Mouse (Mus musculus) liver, embryonic 12.5 days (tissue): ENCODE results near the gene Mrgpre. TPM values are rescaled to one million over a fixed set of nuclear protein-coding genes. Genes with fewer than 3 reads are reported as not detected.

Experiments
- ATAC-seq: fragments of 200-750 bp; cut with Nextera tagmentation; 2 replicates; pipeline ENCODE4 v1.8.0; 2017; ENCODE audit warnings: moderate number of reproducible peaks, mild to moderate bottlenecking, moderate library complexity
- H3K27ac ChIP-seq: fragments of 300-500 bp; sonication (generic); 2 replicates; pipeline ENCODE4 v1.5.1; 2016; ENCODE audit warnings: mild to moderate bottlenecking
- H3K27me3 ChIP-seq: fragments of 300-500 bp; sonication (generic); replicated peaks from 2 replicates; pipeline ENCODE4 v1.6.1; 2016; ENCODE audit warnings: mild to moderate bottlenecking, moderate library complexity
- H3K36me3 ChIP-seq: fragments of 300-500 bp; sonication (generic); 2 replicates; pipeline ENCODE4 v1.6.1; 2016; ENCODE audit warnings: mild to moderate bottlenecking, moderate library complexity
- H3K4me1 ChIP-seq: fragments of 300-500 bp; sonication (generic); 2 replicates; pipeline ENCODE4 v1.6.1; 2016
- H3K4me2 ChIP-seq: fragments of 300-500 bp; sonication (generic); 2 replicates; pipeline ENCODE4 v1.6.1; 2016; ENCODE audit warnings: mild to moderate bottlenecking, moderate library complexity
- H3K4me3 ChIP-seq: fragments of 300-500 bp; sonication (generic); 2 replicates; pipeline ENCODE4 v1.5.1; 2016; ENCODE audit warnings: mild to moderate bottlenecking, moderate library complexity
- H3K9ac ChIP-seq: fragments of 300-500 bp; sonication (generic); 2 replicates; pipeline ENCODE4 v1.6.1; 2016; ENCODE audit warnings: mild to moderate bottlenecking, moderate library complexity
- H3K9me3 ChIP-seq: fragments of 300-500 bp; sonication (generic); replicated peaks from 2 replicates; pipeline ENCODE4 v1.6.1; 2016; ENCODE audit warnings: mild to moderate bottlenecking, moderate library complexity
- WGBS: fragments of 180-500 bp; shearing (Covaris S2); methylation state at CpG from one replicate; pipeline ENCODE4 v1.1.7; 2016; ENCODE audit not compliant: insufficient replicate concordance; 5-methylcytosine and 5-hydroxymethylcytosine counted together
- polyA plus RNA-seq: library from polyadenylated mRNA; unstranded; fragments of >200 nt; fragmentation: Nextera tagmentation; extraction: Ambion mirVana; gene quantifications from 2 replicates; pipeline ENCODE4 v1.2.1, GENCODE M21; 2016

Gene Mrgpre
- polyA plus RNA-seq, 1 experiment from 2014 or later: 0.20 TPM

- Histone ChIP-seq H3K4me2 (no peak overlapping the region), H3K36me3 (no peaks in the 10 kb centered on the region), H3K27ac (no peak overlapping the region), H3K9ac (no peak overlapping the region), H3K9me3 (no peaks in the 10 kb centered on the region), H3K27me3 (peaks cover 54% of the 10 kb centered on the region), H3K4me1 (peaks cover 20% of the 10 kb centered on the region), H3K4me3 (no peak overlapping the region)
- 30% methylated on average over 4 of the region's 4 CpGs for WGBS
- ATAC-seq: no peak
Measured at GRCm38 (mm10) chr7:143752056-143752455, 32.2 kb downstream of the Mrgpre start.

GRCm38 (mm10) chr7:143751380-143751779 lies 32.9 kb downstream of the Mrgpre start:
- H3K9ac ChIP-seq: no peak overlapping the region
- peaks cover 13% of the 10 kb centered on the region for H3K4me1 ChIP-seq
- no peaks in the 10 kb centered on the region for H3K9me3 ChIP-seq
- H3K36me3 ChIP-seq: no peaks in the 10 kb centered on the region
- H3K4me3 ChIP-seq: no peak overlapping the region
- no peak for ATAC-seq
- peaks cover 49% of the 10 kb centered on the region for H3K27me3 ChIP-seq
- no peak overlapping the region for H3K27ac ChIP-seq
- WGBS: 66% methylated on average over 1 of the region's 1 CpGs
- H3K4me2 ChIP-seq: no peak overlapping the region

- Histone ChIP-seq H3K4me2 (no peak overlapping the region), H3K36me3 (no peaks in the 10 kb centered on the region), H3K27ac (no peak overlapping the region), H3K9me3 (no peaks in the 10 kb centered on the region), H3K4me1 (peaks cover 2% of the 10 kb centered on the region; the same call in 1 of the 2 replicates), H3K9ac (no peak overlapping the region), H3K4me3 (no peak overlapping the region), H3K27me3 (peaks cover 27% of the 10 kb centered on the region)
- WGBS: 39% methylated on average over 3 of the region's 3 CpGs
- ATAC-seq: no peak
Measured at GRCm38 (mm10) chr7:143749045-143749444, 35.3 kb downstream of the Mrgpre start.

GRCm38 (mm10) chr7:143748041-143748868 lies 36.0 kb downstream of the Mrgpre start:
- H3K4me1 ChIP-seq: peaks cover 2% of the 10 kb centered on the region; the same call in 1 of the 2 replicates
- H3K4me2 ChIP-seq: peak overlapping the region; percentile 24
- no peak overlapping the region for H3K27ac ChIP-seq
- H3K4me3 ChIP-seq: no peak overlapping the region
- no peak overlapping the region for H3K9ac ChIP-seq
- 6% methylated on average over 16 of the region's 16 CpGs for WGBS
- H3K27me3 ChIP-seq: peaks cover 25% of the 10 kb centered on the region
- H3K9me3 ChIP-seq: no peaks in the 10 kb centered on the region
- H3K36me3 ChIP-seq: no peaks in the 10 kb centered on the region
- 0 out of 2 replicates have a peak, but pooled peaks have one; percentile 27 for ATAC-seq

- no peak overlapping the region for H3K27ac ChIP-seq
- peaks cover 57% of the 10 kb centered on the region for H3K27me3 ChIP-seq
- no peaks in the 10 kb centered on the region for H3K36me3 ChIP-seq
- H3K9me3 ChIP-seq: no peaks in the 10 kb centered on the region
- 15% methylated on average over 2 of the region's 2 CpGs for WGBS
- no peak for ATAC-seq
- peak overlapping the region; percentile 58 for H3K4me2 ChIP-seq
- H3K4me3 ChIP-seq: peak overlapping the region; percentile 42; the same call in 1 of the 2 replicates
- H3K9ac ChIP-seq: no peak overlapping the region
- H3K4me1 ChIP-seq: no peaks in the 10 kb centered on the region
Measured at GRCm38 (mm10) chr7:143740653-143741052, 43.6 kb downstream of the Mrgpre start.

- Histone ChIP-seq H3K9ac (peak overlapping the region; percentile 46), H3K9me3 (no peaks in the 10 kb centered on the region), H3K27ac (no peak overlapping the region), H3K4me1 (no peaks in the 10 kb centered on the region), H3K36me3 (no peaks in the 10 kb centered on the region), H3K4me3 (peak overlapping the region; percentile 42), H3K27me3 (peaks cover 57% of the 10 kb centered on the region), H3K4me2 (peak overlapping the region; percentile 58)
- WGBS: 11% methylated on average over 37 of the region's 38 CpGs
- ATAC-seq: peak; percentile 58
Measured at GRCm38 (mm10) chr7:143739511-143740461, 44.5 kb downstream of the Mrgpre start.

GRCm38 (mm10) chr7:143738601-143739006 lies 45.7 kb downstream of the Mrgpre start:
- Histone ChIP-seq H3K27me3 (peaks cover 55% of the 10 kb centered on the region), H3K4me1 (no peaks in the 10 kb centered on the region), H3K36me3 (no peaks in the 10 kb centered on the region), H3K4me2 (peak overlapping the region; percentile 3; the same call in 1 of the 2 replicates), H3K27ac (no peak overlapping the region), H3K9ac (no peak overlapping the region), H3K9me3 (no peaks in the 10 kb centered on the region), H3K4me3 (no peak overlapping the region)
- ATAC-seq: no peak
- 52% methylated on average over 5 of the region's 5 CpGs for WGBS

- Histone ChIP-seq H3K9me3 (no peaks in the 10 kb centered on the region), H3K36me3 (no peaks in the 10 kb centered on the region), H3K4me1 (no peaks in the 10 kb centered on the region), H3K4me3 (no peak overlapping the region), H3K27ac (no peak overlapping the region), H3K4me2 (peak overlapping the region; percentile 3; the same call in 1 of the 2 replicates), H3K9ac (no peak overlapping the region), H3K27me3 (peaks cover 51% of the 10 kb centered on the region)
- no peak for ATAC-seq
- 53% methylated on average over 6 of the region's 6 CpGs for WGBS
Measured at GRCm38 (mm10) chr7:143738194-143738593, 46.1 kb downstream of the Mrgpre start.

- no peak for ATAC-seq
- H3K9ac ChIP-seq: no peak overlapping the region
- WGBS: 57% methylated on average over 4 of the region's 4 CpGs
- no peaks in the 10 kb centered on the region for H3K36me3 ChIP-seq
- H3K4me2 ChIP-seq: no peak overlapping the region
- H3K9me3 ChIP-seq: no peaks in the 10 kb centered on the region
- H3K27me3 ChIP-seq: peaks cover 6% of the 10 kb centered on the region
- no peak overlapping the region for H3K4me3 ChIP-seq
- H3K4me1 ChIP-seq: no peaks in the 10 kb centered on the region
- no peak overlapping the region for H3K27ac ChIP-seq
Measured at GRCm38 (mm10) chr7:143733746-143734145, 50.6 kb downstream of the Mrgpre start.

GRCm38 (mm10) chr7:143729886-143730285 lies 54.4 kb downstream of the Mrgpre start:
- Histone ChIP-seq H3K27me3 (no peaks in the 10 kb centered on the region; the same call in none of the 2 replicates), H3K36me3 (no peaks in the 10 kb centered on the region), H3K27ac (no peak overlapping the region), H3K4me3 (no peak overlapping the region), H3K4me2 (no peak overlapping the region), H3K9me3 (no peaks in the 10 kb centered on the region), H3K9ac (no peak overlapping the region), H3K4me1 (no peaks in the 10 kb centered on the region)
- ATAC-seq: no peak
- WGBS: 64% methylated on average over 10 of the region's 10 CpGs
